Mouse (Mus musculus): ENCODE data around the gene 1700012B07Rik. TPM values are rescaled to one million over a fixed set of nuclear protein-coding genes. Genes with fewer than 3 reads are reported as not detected.

1700012B07Rik gene
- total and polyA plus RNA-seq, 3 experiments: 0.11 TPM; not detected in 2

GRCm38 (mm10) chr11:109854056-109854455 lies 26.2 kb upstream of the 1700012B07Rik start:
- no peaks in the 10 kb centered on the region for H3K4me1 ChIP-seq (ENCODE audit: insufficient read depth, low read depth, low read length)
- peaks cover 53% of the 10 kb centered on the region for H3K9me3 ChIP-seq (replicated peaks)
- DNase-seq (ENCODE audit: low spot score): no peak
- ATAC-seq (ENCODE audit: extremely low read depth, insufficient number of reproducible peaks, low FRiP score, poor library complexity, severe bottlenecking): no peak
- no peaks in the 10 kb centered on the region for H3K27me3 ChIP-seq (ENCODE audit: insufficient read depth, low read length)
- no peak for TF ChIP-seq GATA1 (IDR thresholded peaks at IDR 0.05; ENCODE audit: borderline replicate concordance, low read length)
- TF ChIP-seq CTCF (IDR thresholded peaks at IDR 0.05; ENCODE audit: low read depth, low read length): no peak
- TF ChIP-seq POLR2AphosphoS5 (IDR thresholded peaks at IDR 0.05; ENCODE audit: insufficient replicate concordance, low read depth, low read length): no peak
- no peak for TF ChIP-seq GATA2 (IDR thresholded peaks at IDR 0.05; ENCODE audit: borderline replicate concordance, low read depth, low read length)
- no peak for TF ChIP-seq TAL1 (conservative IDR thresholded peaks at IDR 0.05; ENCODE audit: low read depth, low read length)
- H3K36me3 ChIP-seq (replicated peaks): no peaks in the 10 kb centered on the region
- no peak overlapping the region for H3K4me3 ChIP-seq (ENCODE audit: low read depth, low read length)

GRCm38 (mm10) chr11:109853228-109853966 lies 25.6 kb upstream of the 1700012B07Rik start:
- ATAC-seq (ENCODE audit: extremely low read depth, insufficient number of reproducible peaks, low FRiP score, poor library complexity, severe bottlenecking): no peak
- H3K36me3 ChIP-seq (replicated peaks): no peaks in the 10 kb centered on the region
- H3K4me1 ChIP-seq (ENCODE audit: insufficient read depth, low read depth, low read length): no peaks in the 10 kb centered on the region
- H3K4me3 ChIP-seq (ENCODE audit: low read depth, low read length): no peak overlapping the region
- no peaks in the 10 kb centered on the region for H3K27me3 ChIP-seq (ENCODE audit: insufficient read depth, low read length)
- DNase-seq (ENCODE audit: low spot score): no peak
- peaks cover 57% of the 10 kb centered on the region for H3K9me3 ChIP-seq (replicated peaks)
- TF ChIP-seq CTCF (IDR thresholded peaks at IDR 0.05; ENCODE audit: low read depth, low read length) (no peak), GATA1 (IDR thresholded peaks at IDR 0.05; ENCODE audit: borderline replicate concordance, low read length) (no peak), TAL1 (conservative IDR thresholded peaks at IDR 0.05; ENCODE audit: low read depth, low read length) (no peak), GATA2 (IDR thresholded peaks at IDR 0.05; ENCODE audit: borderline replicate concordance, low read depth, low read length) (no peak), POLR2AphosphoS5 (IDR thresholded peaks at IDR 0.05; ENCODE audit: insufficient replicate concordance, low read depth, low read length) (no peak)

GRCm38 (mm10) chr11:109851996-109852395 lies 24.1 kb upstream of the 1700012B07Rik start:
- ATAC-seq (ENCODE audit: extremely low read depth, insufficient number of reproducible peaks, low FRiP score, poor library complexity, severe bottlenecking): no peak
- no peak for DNase-seq (ENCODE audit: low spot score)
- no peaks in the 10 kb centered on the region for H3K27me3 ChIP-seq (ENCODE audit: insufficient read depth, low read length)
- TF ChIP-seq GATA1 (IDR thresholded peaks at IDR 0.05; ENCODE audit: borderline replicate concordance, low read length) (no peak), POLR2AphosphoS5 (IDR thresholded peaks at IDR 0.05; ENCODE audit: insufficient replicate concordance, low read depth, low read length) (no peak), CTCF (IDR thresholded peaks at IDR 0.05; ENCODE audit: low read depth, low read length) (no peak), TAL1 (conservative IDR thresholded peaks at IDR 0.05; ENCODE audit: low read depth, low read length) (no peak), GATA2 (IDR thresholded peaks at IDR 0.05; ENCODE audit: borderline replicate concordance, low read depth, low read length) (no peak)
- no peaks in the 10 kb centered on the region for H3K4me1 ChIP-seq (ENCODE audit: insufficient read depth, low read depth, low read length)
- no peaks in the 10 kb centered on the region for H3K36me3 ChIP-seq (replicated peaks)
- peaks cover 53% of the 10 kb centered on the region for H3K9me3 ChIP-seq (replicated peaks)
- no peak overlapping the region for H3K4me3 ChIP-seq (ENCODE audit: low read depth, low read length)

GRCm38 (mm10) chr11:109846343-109846742 lies 18.5 kb upstream of the 1700012B07Rik start:
- ATAC-seq (ENCODE audit: extremely low read depth, insufficient number of reproducible peaks, low FRiP score, poor library complexity, severe bottlenecking) (no peak), DNase-seq (ENCODE audit: low spot score) (no peak)
- H3K27me3 ChIP-seq (ENCODE audit: insufficient read depth, low read length): no peaks in the 10 kb centered on the region
- H3K4me1 ChIP-seq (ENCODE audit: insufficient read depth, low read depth, low read length): no peaks in the 10 kb centered on the region
- peaks cover 41% of the 10 kb centered on the region for H3K9me3 ChIP-seq (replicated peaks)
- no peak overlapping the region for H3K4me3 ChIP-seq (ENCODE audit: low read depth, low read length)
- H3K36me3 ChIP-seq (replicated peaks): no peaks in the 10 kb centered on the region
- TF ChIP-seq GATA2 (IDR thresholded peaks at IDR 0.05; ENCODE audit: borderline replicate concordance, low read depth, low read length) (no peak), GATA1 (IDR thresholded peaks at IDR 0.05; ENCODE audit: borderline replicate concordance, low read length) (no peak)

- DNase-seq (ENCODE audit: low spot score) (no peak), ATAC-seq (ENCODE audit: extremely low read depth, insufficient number of reproducible peaks, low FRiP score, poor library complexity, severe bottlenecking) (no peak)
- Histone ChIP-seq H3K4me1 (ENCODE audit: insufficient read depth, low read depth, low read length) (no peaks in the 10 kb centered on the region), H3K4me3 (ENCODE audit: low read depth, low read length) (no peak overlapping the region), H3K9me3 (replicated peaks) (peaks cover 43% of the 10 kb centered on the region), H3K27me3 (ENCODE audit: insufficient read depth, low read length) (no peaks in the 10 kb centered on the region), H3K36me3 (replicated peaks) (no peaks in the 10 kb centered on the region)
- no peak for TF ChIP-seq GATA1 (IDR thresholded peaks at IDR 0.05; ENCODE audit: borderline replicate concordance, low read length)
- no peak for TF ChIP-seq GATA2 (IDR thresholded peaks at IDR 0.05; ENCODE audit: borderline replicate concordance, low read depth, low read length)
- no peak for TF ChIP-seq CTCF (IDR thresholded peaks at IDR 0.05; ENCODE audit: low read depth, low read length)
- no peak for TF ChIP-seq TAL1 (conservative IDR thresholded peaks at IDR 0.05; ENCODE audit: low read depth, low read length)
- no peak for TF ChIP-seq POLR2AphosphoS5 (IDR thresholded peaks at IDR 0.05; ENCODE audit: insufficient replicate concordance, low read depth, low read length)
These were observed 17.8 kb upstream of the 1700012B07Rik start for GRCm38 (mm10) chr11:109845601-109846000.

GRCm38 (mm10) chr11:109844466-109844865 lies 16.6 kb upstream of the 1700012B07Rik start:
- TF ChIP-seq TAL1 (conservative IDR thresholded peaks at IDR 0.05; ENCODE audit: low read depth, low read length): no peak
- no peak for TF ChIP-seq CTCF (IDR thresholded peaks at IDR 0.05; ENCODE audit: low read depth, low read length)
- TF ChIP-seq POLR2AphosphoS5 (IDR thresholded peaks at IDR 0.05; ENCODE audit: insufficient replicate concordance, low read depth, low read length): no peak
- no peak for TF ChIP-seq GATA2 (IDR thresholded peaks at IDR 0.05; ENCODE audit: borderline replicate concordance, low read depth, low read length)
- no peak for TF ChIP-seq GATA1 (IDR thresholded peaks at IDR 0.05; ENCODE audit: borderline replicate concordance, low read length)
- H3K9me3 ChIP-seq (replicated peaks): peaks cover 39% of the 10 kb centered on the region
- no peaks in the 10 kb centered on the region for H3K36me3 ChIP-seq (replicated peaks)
- ATAC-seq (ENCODE audit: extremely low read depth, insufficient number of reproducible peaks, low FRiP score, poor library complexity, severe bottlenecking) (no peak), DNase-seq (ENCODE audit: low spot score) (no peak)
- no peaks in the 10 kb centered on the region for H3K4me1 ChIP-seq (ENCODE audit: insufficient read depth, low read depth, low read length)
- H3K4me3 ChIP-seq (ENCODE audit: low read depth, low read length): no peak overlapping the region
- H3K27me3 ChIP-seq (ENCODE audit: insufficient read depth, low read length): no peaks in the 10 kb centered on the region

All from G1E (cell line).